Mouse (Mus musculus) ES-E14 (cell line): ENCODE measurements at regions not wholly inside any gene's neighbourhood (a gene's known extent, or its start where the extent isn't known, plus 50 kb on each side); places are given as distances from the start of the nearest gene placed in this dataset.

Source experiments
- ZC3H11A ChIP-seq: IDR thresholded peaks from 2 replicates; pipeline ENCODE4 v1.6.1; 2012; ENCODE audit warnings: low read depth, mild to moderate bottlenecking, inconsistent platforms, low read length, borderline replicate concordance
- ZNF384 ChIP-seq: IDR thresholded peaks from 2 replicates; pipeline ENCODE4 v1.6.1; 2012; ENCODE audit warnings: low read depth, low read length, inconsistent platforms

- TF ChIP-seq ZNF384, result no peak
- TF ChIP-seq ZC3H11A, result no peak
Observed at GRCm38 (mm10) chr10:117525608-117526007, 103.7 kb upstream of the Cpm start.
